Mouse (Mus musculus) intestine, postnatal 0 days (tissue): ENCODE measurements around the gene AI593442. TPM values are rescaled to one million over a fixed set of nuclear protein-coding genes. Genes with fewer than 3 reads are reported as not detected.

ENCODE experiments used
- ATAC-seq: fragments of 200-750 bp; cut with Nextera tagmentation; 2 replicates; pipeline ENCODE4 v1.8.0; 2017; ENCODE audit warnings: mild to moderate bottlenecking, moderate TSS enrichment, moderate library complexity
- H3K27ac ChIP-seq: fragments of 300-500 bp; sonication (generic); 2 replicates; pipeline ENCODE4 v1.5.1; 2014; ENCODE audit warnings: mild to moderate bottlenecking, low read depth, low read length, moderate library complexity
- H3K27me3 ChIP-seq: fragments of 300-500 bp; sonication (generic); replicated peaks from 2 replicates; pipeline ENCODE4 v1.6.1; 2014; ENCODE audit warnings: low read length, mixed read lengths; ENCODE audit not compliant: control insufficient read depth, insufficient read depth
- H3K36me3 ChIP-seq: fragments of 300-500 bp; sonication (generic); 2 replicates; pipeline ENCODE4 v1.6.1; 2014; ENCODE audit warnings: mild to moderate bottlenecking, moderate library complexity; ENCODE audit not compliant: control insufficient read depth, insufficient read depth
- H3K4me1 ChIP-seq: fragments of 300-500 bp; sonication (generic); replicated peaks from 2 replicates; pipeline ENCODE4 v1.6.1; 2014; ENCODE audit warnings: antibody characterized with exemption, low read length, mixed read lengths; ENCODE audit not compliant: control insufficient read depth, insufficient read depth
- H3K4me2 ChIP-seq: fragments of 300-500 bp; sonication (generic); replicated peaks from 2 replicates; pipeline ENCODE4 v1.6.1; 2014; ENCODE audit warnings: low read depth, mild to moderate bottlenecking, moderate library complexity
- H3K4me3 ChIP-seq: fragments of 300-500 bp; sonication (generic); 2 replicates; pipeline ENCODE4 v1.5.1; 2014; ENCODE audit warnings: low read depth, low read length
- H3K9ac ChIP-seq: fragments of 300-500 bp; sonication (generic); 2 replicates; pipeline ENCODE4 v1.6.1; 2014; ENCODE audit warnings: mild to moderate bottlenecking, low read depth, low read length
- H3K9me3 ChIP-seq: fragments of 300-500 bp; sonication (generic); 2 replicates; pipeline ENCODE4 v1.6.1; 2016; ENCODE audit warnings: mixed run types; ENCODE audit not compliant: control insufficient read depth
- CTCF ChIP-seq: sonication (generic); IDR thresholded peaks from 2 replicates; pipeline ENCODE4 v1.5.1; 2016; ENCODE audit warnings: low read depth, mild to moderate bottlenecking, control low read depth, antibody characterized with exemption, moderate library complexity
- WGBS: fragments of 180-500 bp; shearing (Covaris S2); extraction: QIAGEN DNeasy Blood & Tissue Kit; methylation state at CpG from one replicate; pipeline ENCODE4 v1.1.7; 2014; 5-methylcytosine and 5-hydroxymethylcytosine counted together
- polyA plus RNA-seq: library from polyadenylated mRNA; unstranded; fragments of >200 nt; fragmentation: Nextera tagmentation; extraction: Ambion mirVana; gene quantifications from 2 replicates; pipeline ENCODE4 v1.2.1, GENCODE M21; 2015

The AI593442 gene
- 0.63 and 0.71 TPM in 2 replicates for polyA plus RNA-seq

- Histone ChIP-seq H3K4me1 (no peaks in the 10 kb centered on the region), H3K9ac (no peak within 1 kb of the TSS), H3K27me3 (peaks cover 30% of the 10 kb centered on the region), H3K4me3 (peak within 1 kb of the TSS; percentile 26), H3K9me3 (no peaks in the 10 kb centered on the region), H3K27ac (no peak within 1 kb of the TSS), H3K4me2 (peak within 1 kb of the TSS; percentile 52), H3K36me3 (no peaks in the 10 kb centered on the region)
- 0% methylated on average over 26 of the region's 27 CpGs for WGBS
- no peak for ATAC-seq
- TF ChIP-seq CTCF, result no peak
Observed at GRCm38 (mm10) chr9:52679362-52679947, at the start of gene AI593442. TSS of gene AI593442 (minus strand) at chr9:52679780.

GRCm38 (mm10) chr9:52728806-52729205, 49.2 kb upstream of the AI593442 start:
- H3K4me1 ChIP-seq, result no peaks in the 10 kb centered on the region
- H3K4me2 ChIP-seq, result no peak overlapping the region
- TF ChIP-seq CTCF, result no peak
- H3K9me3 ChIP-seq, result no peaks in the 10 kb centered on the region
- no peak overlapping the region for H3K27ac ChIP-seq
- H3K27me3 ChIP-seq, result no peaks in the 10 kb centered on the region
- no peaks in the 10 kb centered on the region for H3K36me3 ChIP-seq
- no peak overlapping the region for H3K9ac ChIP-seq
- WGBS, result 76% methylated on average over 5 of the region's 5 CpGs
- no peak for ATAC-seq
- no peak overlapping the region for H3K4me3 ChIP-seq

- Histone ChIP-seq H3K9ac (no peak overlapping the region), H3K4me2 (no peak overlapping the region), H3K36me3 (no peaks in the 10 kb centered on the region), H3K27ac (no peak overlapping the region), H3K9me3 (no peaks in the 10 kb centered on the region), H3K4me1 (no peaks in the 10 kb centered on the region), H3K4me3 (no peak overlapping the region), H3K27me3 (no peaks in the 10 kb centered on the region)
- ATAC-seq, result no peak
- TF ChIP-seq CTCF, result no peak
- 72% methylated on average over 1 of the region's 1 CpGs for WGBS
Observed at GRCm38 (mm10) chr9:52722626-52723025, 43.0 kb upstream of the AI593442 start.

GRCm38 (mm10) chr9:52719562-52719961, 40.0 kb upstream of the AI593442 start:
- WGBS, result 57% methylated on average over 2 of the region's 2 CpGs
- no peak for ATAC-seq
- Histone ChIP-seq H3K4me3 (no peak overlapping the region), H3K4me2 (no peak overlapping the region), H3K4me1 (no peaks in the 10 kb centered on the region), H3K27ac (no peak overlapping the region), H3K9ac (no peak overlapping the region), H3K27me3 (no peaks in the 10 kb centered on the region), H3K36me3 (no peaks in the 10 kb centered on the region), H3K9me3 (no peaks in the 10 kb centered on the region)
- no peak for TF ChIP-seq CTCF

GRCm38 (mm10) chr9:52680036-52680435, 456 bp upstream of the AI593442 start:
- no peak for TF ChIP-seq CTCF
- Histone ChIP-seq H3K27ac (no peak overlapping the region), H3K4me3 (no peak overlapping the region), H3K27me3 (peaks cover 30% of the 10 kb centered on the region), H3K4me1 (no peaks in the 10 kb centered on the region), H3K36me3 (no peaks in the 10 kb centered on the region), H3K4me2 (no peak overlapping the region), H3K9me3 (no peaks in the 10 kb centered on the region), H3K9ac (no peak overlapping the region)
- ATAC-seq, result no peak
- WGBS, result 63% methylated on average over 5 of the region's 5 CpGs

- ATAC-seq, result no peak
- TF ChIP-seq CTCF, result no peak
- Histone ChIP-seq H3K27ac (no peak overlapping the region), H3K9me3 (no peaks in the 10 kb centered on the region), H3K36me3 (no peaks in the 10 kb centered on the region), H3K4me2 (peak overlapping the region; percentile 52), H3K4me1 (no peaks in the 10 kb centered on the region), H3K9ac (no peak overlapping the region), H3K4me3 (peak overlapping the region; percentile 26), H3K27me3 (peaks cover 30% of the 10 kb centered on the region)
- WGBS, result 2% methylated on average over 10 of the region's 10 CpGs
Observed at GRCm38 (mm10) chr9:52678839-52679215, 753 bp downstream of the AI593442 start.
